Mouse (Mus musculus): Measurements from ENCODE around the gene C77080. TPM values are rescaled to one million over a fixed set of nuclear protein-coding genes. Genes with fewer than 3 reads are reported as not detected.

The C77080 gene
- polyA plus RNA-seq, 1 experiment from 2014 or later, result 5.1 TPM

GRCm38 (mm10) chr4:129191691-129192090 is 69.5 kb downstream of the C77080 start:
- ATAC-seq, result no peak
- Histone ChIP-seq H3K27me3 (no peaks in the 10 kb centered on the region), H3K4me2 (replicated peaks) (0 out of 2 replicates have a peak overlapping the region, but pooled peaks have one; percentile 11), H3K4me1 (replicated peaks) (peaks cover 35% of the 10 kb centered on the region), H3K36me3 (peaks cover 30% of the 10 kb centered on the region), H3K27ac (no peak overlapping the region), H3K4me3 (replicated peaks) (no peak overlapping the region), H3K9ac (replicated peaks) (peak overlapping the region; percentile 49; the same call in 1 of the 2 replicates), H3K9me3 (no peaks in the 10 kb centered on the region)
- 81% methylated on average over 5 of the region's 5 CpGs for WGBS

DNA sequence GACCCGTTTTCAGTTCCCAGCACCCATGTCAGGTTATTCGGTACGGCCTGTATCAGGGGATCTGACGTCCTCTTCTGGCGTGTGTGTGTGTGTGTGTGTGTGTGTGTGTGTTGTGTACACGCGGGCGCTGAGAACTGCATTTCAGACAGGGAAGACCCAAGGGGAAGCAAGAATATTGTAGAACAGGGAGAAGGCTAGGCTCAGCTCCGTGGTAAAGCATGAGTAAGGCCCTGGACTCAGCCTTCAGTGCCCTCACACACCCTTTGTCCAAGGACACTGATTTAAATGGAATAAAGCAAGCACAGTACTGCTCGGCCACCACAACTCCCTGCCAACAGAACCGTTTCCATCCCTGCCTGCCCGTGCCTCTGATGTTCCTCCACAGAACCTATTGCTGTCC is 70.7 kb downstream of the C77080 start:
- peak overlapping the region; percentile 93 for H3K4me2 ChIP-seq (replicated peaks)
- peaks cover 18% of the 10 kb centered on the region for H3K36me3 ChIP-seq
- no peak for ATAC-seq
- H3K27ac ChIP-seq, result peak overlapping the region; percentile 88
- no peaks in the 10 kb centered on the region for H3K9me3 ChIP-seq
- H3K4me3 ChIP-seq (replicated peaks), result peak overlapping the region; percentile 79
- 4% methylated on average over 12 of the region's 12 CpGs for WGBS
- peak overlapping the region; percentile 82 for H3K9ac ChIP-seq (replicated peaks)
- H3K27me3 ChIP-seq, result no peaks in the 10 kb centered on the region
- H3K4me1 ChIP-seq (replicated peaks), result peaks cover 35% of the 10 kb centered on the region

- Histone ChIP-seq H3K36me3 (peaks cover 11% of the 10 kb centered on the region), H3K4me1 (replicated peaks) (peaks cover 35% of the 10 kb centered on the region), H3K27me3 (no peaks in the 10 kb centered on the region), H3K27ac (peak within 1 kb of the TSS; percentile 88), H3K4me2 (replicated peaks) (peak within 1 kb of the TSS; percentile 93), H3K9me3 (no peaks in the 10 kb centered on the region), H3K4me3 (replicated peaks) (peak within 1 kb of the TSS; percentile 79), H3K9ac (replicated peaks) (peak within 1 kb of the TSS; percentile 82)
- peak; percentile 86 for ATAC-seq
- WGBS, result under 1% methylated on average over 51 of the region's 58 CpGs
Observed at GRCm38 (mm10) chr4:129189542-129190519, 71.4 kb downstream of the C77080 start, which contains the start of the genes S100pbp and Yars. Gene S100pbp, minus strand, starts transcription at chr4:129189727. Gene Yars, plus strand, starts transcription at chr4:129189760.

DNA sequence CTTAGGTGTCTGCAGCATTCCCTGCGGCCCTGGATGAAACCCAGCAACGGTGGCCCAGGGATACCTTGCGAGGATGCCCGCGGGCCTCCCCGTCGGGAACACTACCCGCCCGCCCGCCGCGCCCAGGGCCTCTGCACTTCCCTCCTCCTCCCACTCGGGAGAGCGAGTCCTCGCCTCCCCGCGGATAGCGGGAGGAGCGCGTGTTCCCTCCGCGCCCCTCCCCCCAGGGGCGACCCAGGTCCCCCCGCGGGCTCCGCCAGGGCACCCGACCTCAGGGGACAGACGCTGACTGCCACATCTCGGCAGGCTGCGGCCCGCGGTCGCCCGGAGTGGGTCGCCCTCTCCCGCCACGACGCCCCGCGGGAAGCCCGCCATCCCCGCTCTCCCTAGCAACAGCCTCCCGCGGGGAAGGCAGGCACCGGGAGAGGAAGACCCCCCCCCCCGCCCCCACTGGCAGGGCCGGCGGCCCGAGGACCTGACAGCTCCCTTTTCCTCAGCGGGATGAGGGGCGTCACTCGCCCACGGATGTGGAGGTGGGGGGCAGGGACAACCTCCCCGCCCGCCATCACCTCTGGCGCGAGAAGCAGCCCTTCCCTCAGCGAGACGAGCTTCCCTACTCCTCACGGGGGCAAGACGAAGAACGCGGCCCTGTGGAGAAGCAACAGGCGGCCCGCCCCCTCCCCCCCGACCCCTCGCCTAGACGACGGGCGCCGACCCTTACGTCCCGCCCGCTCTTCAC is 72.2 kb downstream of the C77080 start:
- WGBS, result under 1% methylated on average over 35 of the region's 74 CpGs
- Histone ChIP-seq H3K9ac (replicated peaks) (peak overlapping the region; percentile 79), H3K27ac (peak overlapping the region; percentile 88), H3K4me2 (replicated peaks) (peak overlapping the region; percentile 93), H3K36me3 (peaks cover 3% of the 10 kb centered on the region; the same call in 1 of the 2 replicates), H3K4me3 (replicated peaks) (peak overlapping the region; percentile 79), H3K9me3 (no peaks in the 10 kb centered on the region), H3K27me3 (no peaks in the 10 kb centered on the region), H3K4me1 (replicated peaks) (peaks cover 35% of the 10 kb centered on the region)
- peak; percentile 66 for ATAC-seq

- ATAC-seq, result no peak
- no peaks in the 10 kb centered on the region for H3K9me3 ChIP-seq
- H3K4me2 ChIP-seq (replicated peaks), result peak overlapping the region; percentile 93
- no peak overlapping the region for H3K27ac ChIP-seq
- WGBS, result 43% methylated on average over 5 of the region's 5 CpGs
- no peaks in the 10 kb centered on the region for H3K36me3 ChIP-seq
- peak overlapping the region; percentile 79 for H3K9ac ChIP-seq (replicated peaks)
- H3K4me1 ChIP-seq (replicated peaks), result peaks cover 35% of the 10 kb centered on the region
- H3K4me3 ChIP-seq (replicated peaks), result peak overlapping the region; percentile 79
- H3K27me3 ChIP-seq, result no peaks in the 10 kb centered on the region
Observed at GRCm38 (mm10) chr4:129188041-129188659, 73.1 kb downstream of the C77080 start.

GRCm38 (mm10) chr4:129179560-129179959 is 81.6 kb downstream of the C77080 start:
- Histone ChIP-seq H3K9me3 (no peaks in the 10 kb centered on the region), H3K27ac (no peak overlapping the region), H3K36me3 (peaks cover 38% of the 10 kb centered on the region), H3K4me1 (replicated peaks) (no peaks in the 10 kb centered on the region), H3K4me2 (replicated peaks) (no peak overlapping the region), H3K4me3 (replicated peaks) (no peak overlapping the region), H3K27me3 (no peaks in the 10 kb centered on the region), H3K9ac (replicated peaks) (no peak overlapping the region)
- no peak for ATAC-seq
- 39% methylated on average over 1 of the region's 1 CpGs for WGBS

DNA sequence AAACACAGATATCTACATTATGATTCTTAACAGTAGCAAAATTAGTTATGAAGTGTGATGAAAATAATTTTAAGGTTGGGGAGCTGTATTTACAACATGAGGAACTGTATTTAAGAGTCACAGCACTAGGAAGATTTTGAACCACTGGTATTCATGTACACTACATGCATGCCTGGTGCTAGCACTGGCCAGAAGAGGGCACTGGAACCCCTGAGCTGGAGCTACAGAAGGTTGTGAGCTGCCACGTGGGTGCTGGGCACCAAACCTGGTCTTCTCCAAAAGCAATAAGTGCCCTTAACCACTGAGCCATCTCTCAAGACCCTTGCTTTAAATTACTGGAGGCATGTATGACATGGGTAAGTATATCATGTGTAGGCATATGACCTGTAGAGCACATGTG is 88.7 kb downstream of the C77080 start:
- Histone ChIP-seq H3K4me2 (replicated peaks) (no peak overlapping the region), H3K27ac (no peak overlapping the region), H3K4me1 (replicated peaks) (no peaks in the 10 kb centered on the region), H3K9ac (replicated peaks) (no peak overlapping the region), H3K9me3 (no peaks in the 10 kb centered on the region), H3K27me3 (no peaks in the 10 kb centered on the region), H3K4me3 (replicated peaks) (no peak overlapping the region), H3K36me3 (peaks cover 43% of the 10 kb centered on the region)
- ATAC-seq, result no peak
- WGBS, result 63% methylated on average over 1 of the region's 1 CpGs

Small RNAs within 50 kb of the gene (microRNA-seq; reads per million reads assigned to microRNA genes)
- not detected for gene Gm22994

Other genes starting within 250 kb of the C77080 start
- gene Rnf19b, start 203.1 kb downstream of the C77080 start, polyA plus RNA-seq (2015; fragmentation: Nextera tagmentation; extraction: Ambion mirVana), result 21.5 and 22.1 TPM in 2 replicates
- gene Tmem54, start 155.9 kb downstream of the C77080 start, polyA plus RNA-seq (2015; fragmentation: Nextera tagmentation; extraction: Ambion mirVana), result not detected in 2 replicates
- 17.1 and 17.9 TPM in 2 replicates for gene Hpca, start 139.4 kb downstream of the C77080 start, polyA plus RNA-seq (2015; fragmentation: Nextera tagmentation; extraction: Ambion mirVana)
- 1.9 and 2.0 TPM in 2 replicates for gene Fndc5, start 124.4 kb downstream of the C77080 start, polyA plus RNA-seq (2015; fragmentation: Nextera tagmentation; extraction: Ambion mirVana)
- gene S100pbp, start 71.7 kb downstream of the C77080 start, polyA plus RNA-seq (2015; fragmentation: Nextera tagmentation; extraction: Ambion mirVana), result 19.9 and 21.3 TPM in 2 replicates
- gene Yars, start 71.6 kb downstream of the C77080 start, polyA plus RNA-seq (2015; fragmentation: Nextera tagmentation; extraction: Ambion mirVana), result 102 and 115 TPM in 2 replicates
- 0.27 and 0.67 TPM in 2 replicates for gene Sync, start 26.2 kb upstream of the C77080 start, polyA plus RNA-seq (2015; fragmentation: Nextera tagmentation; extraction: Ambion mirVana)
- gene Rbbp4, start 74.0 kb upstream of the C77080 start, polyA plus RNA-seq (2015; fragmentation: Nextera tagmentation; extraction: Ambion mirVana), result 419 and 460 TPM in 2 replicates
- 28.0 and 32.2 TPM in 2 replicates for gene Zbtb8os, start 74.3 kb upstream of the C77080 start, polyA plus RNA-seq (2015; fragmentation: Nextera tagmentation; extraction: Ambion mirVana)
- 17.2 and 19.7 TPM in 2 replicates for gene Zbtb8a, start 116.7 kb upstream of the C77080 start, polyA plus RNA-seq (2015; fragmentation: Nextera tagmentation; extraction: Ambion mirVana)
- 12.0 TPM in 2 replicates for gene Zbtb8b, start 179.4 kb upstream of the C77080 start, polyA plus RNA-seq (2015; fragmentation: Nextera tagmentation; extraction: Ambion mirVana)
- 34.0 and 36.7 TPM in 2 replicates for gene Bsdc1, start 200.2 kb upstream of the C77080 start, polyA plus RNA-seq (2015; fragmentation: Nextera tagmentation; extraction: Ambion mirVana)
- gene Tssk3, start 229.6 kb upstream of the C77080 start, polyA plus RNA-seq (2015; fragmentation: Nextera tagmentation; extraction: Ambion mirVana), result 0.16 and 0.26 TPM in 2 replicates
- not detected in 2 replicates for gene Fam229a, start 229.8 kb upstream of the C77080 start, polyA plus RNA-seq (2015; fragmentation: Nextera tagmentation; extraction: Ambion mirVana)

All from midbrain, embryonic 13.5 days (tissue).